Mouse (Mus musculus): ENCODE measurements around the gene Rbsn.

DNA sequence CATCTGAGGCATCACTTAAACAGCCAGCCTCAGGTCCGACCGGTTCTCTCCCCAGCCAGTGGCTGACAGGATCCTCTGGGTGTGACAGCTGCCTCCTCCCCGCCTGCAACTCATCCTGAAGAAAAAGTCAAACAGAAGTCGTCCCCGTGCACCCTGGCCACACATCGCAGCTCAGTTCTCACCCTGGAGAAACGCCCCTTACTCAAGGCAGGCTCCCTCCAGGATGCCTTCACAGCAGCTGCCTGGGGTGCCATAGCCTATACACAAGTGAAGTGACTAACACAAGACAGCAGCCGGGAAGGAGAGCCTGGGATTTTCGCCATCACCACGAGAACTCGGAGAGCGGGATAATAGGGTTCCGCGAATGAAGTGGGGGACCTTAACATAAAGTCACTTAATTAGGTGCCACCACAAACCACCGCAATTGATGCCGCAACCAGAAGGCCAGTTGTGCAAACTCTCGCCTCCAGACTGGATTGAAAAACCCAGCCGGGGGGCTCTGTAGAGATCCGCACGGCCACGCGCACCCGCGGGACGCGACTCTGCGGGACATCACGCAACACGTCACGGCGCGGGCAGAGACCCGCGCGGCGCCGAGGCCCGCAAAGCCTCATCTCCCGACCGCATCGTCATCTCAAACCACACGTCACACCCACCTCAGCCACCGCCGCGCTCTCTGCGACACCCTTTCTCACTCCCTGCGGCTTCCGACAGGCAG, 511 bp downstream of the Rbsn start:
- TF ChIP-seq POLR2A (IDR thresholded peaks at IDR 0.05; ENCODE audit: extremely low read depth, insufficient read depth, low read length), result no peak
- no peak for TF ChIP-seq CTCF (IDR thresholded peaks at IDR 0.05; ENCODE audit: low read depth, low read length)
